ENCODE assay signal across 18 mouse cellular contexts in the genomic region with DNA sequence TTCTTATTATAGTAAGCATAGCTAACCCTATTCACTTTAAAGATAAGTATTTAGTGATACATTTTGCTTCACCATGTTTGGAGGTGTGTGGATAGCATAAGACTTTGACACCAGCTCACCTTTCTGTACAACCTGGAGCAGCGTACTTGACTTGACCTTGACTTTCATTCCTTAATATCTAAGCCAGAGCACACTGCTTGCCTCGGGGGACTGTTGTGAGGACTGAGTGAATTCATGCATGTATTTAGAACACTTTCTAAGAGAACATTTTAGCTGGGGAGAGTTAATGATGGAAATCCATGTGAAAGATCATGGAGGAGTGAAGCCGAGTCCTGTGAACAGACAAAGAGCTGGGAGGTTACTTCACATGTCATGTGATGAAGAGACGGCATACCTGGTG. TPM values are rescaled to one million over a fixed set of nuclear protein-coding genes. Genes with fewer than 3 reads are reported as not detected.
DNase-seq lines count a peak whose midpoint lies in the region; ATAC-seq and TF ChIP-seq lines count a peak whose summit lies in the region.
"Had no signal": no experiment of that assay in that cellular context is flagged by ENCODE, and none has a peak within 500 bp of the region (broad histone marks: within the 10 kb centered on the region; RNA-seq: fewer than 3 reads in every experiment).

No protein-coding gene starts in this region.

- no peak for TF ChIP-seq POLR2A in cerebellum, adult 2 months (IDR thresholded peaks at IDR 0.05; ENCODE audit: borderline replicate concordance, insufficient read depth, low read length)

- H3K4me1 ChIP-seq in midbrain, embryonic 11.5 days (ENCODE audit: control insufficient read depth, insufficient read depth, low read length), result no peaks in the 10 kb centered on the region
- no peaks in the 10 kb centered on the region; the same call in 1 of the 2 replicates for H3K4me1 ChIP-seq in midbrain, embryonic 15.5 days
- H3K4me1 ChIP-seq in cerebellum, adult 2 months (ENCODE audit: control insufficient read depth, insufficient read depth, low read length), result peaks cover 7% of the 10 kb centered on the region; the same call in 1 of the 2 replicates
- H3K4me1 ChIP-seq: embryonic facial prominence, embryonic 10.5 days; forebrain, embryonic 13.5 days; hindbrain, embryonic 12.5 days had no signal

- H3K9me3 ChIP-seq in midbrain, embryonic 11.5 days (ENCODE audit: control insufficient read depth, low read length), result no peaks in the 10 kb centered on the region
- no peaks in the 10 kb centered on the region for H3K9me3 ChIP-seq in midbrain, embryonic 15.5 days
- H3K9me3 ChIP-seq: embryonic facial prominence, embryonic 10.5 days; forebrain, embryonic 13.5 days; G1E; hindbrain, embryonic 12.5 days had no signal

- H3K9ac ChIP-seq in midbrain, embryonic 11.5 days (ENCODE audit: low read length), result no peak overlapping the region
- no peak overlapping the region for H3K9ac ChIP-seq in midbrain, embryonic 15.5 days
- H3K9ac ChIP-seq: forebrain, embryonic 13.5 days; forebrain, postnatal 0 days; hindbrain, embryonic 12.5 days had no signal

- no peak for ATAC-seq in midbrain, embryonic 11.5 days (ENCODE audit: low FRiP score)
- no peak for ATAC-seq in midbrain, embryonic 15.5 days (replicated peaks)
- ATAC-seq: forebrain, embryonic 13.5 days; forebrain, postnatal 0 days; hindbrain, embryonic 16.5 days had no signal

- no peak overlapping the region for H3K27ac ChIP-seq in midbrain, embryonic 11.5 days (ENCODE audit: low read depth, low read length)
- H3K27ac ChIP-seq in midbrain, embryonic 15.5 days, result no peak overlapping the region
- H3K27ac ChIP-seq in cerebellum, adult 2 months (ENCODE audit: insufficient read depth, low read length), result no peak overlapping the region
- H3K27ac ChIP-seq: embryonic facial prominence, embryonic 10.5 days; forebrain, embryonic 13.5 days; hindbrain, embryonic 12.5 days had no signal

- no peak overlapping the region for H3K4me2 ChIP-seq in midbrain, embryonic 11.5 days
- H3K4me2 ChIP-seq in midbrain, embryonic 15.5 days, result no peak overlapping the region
- H3K4me2 ChIP-seq: forebrain, embryonic 13.5 days; hindbrain, embryonic 12.5 days had no signal

- DNase-seq in midbrain, embryonic 11.5 days (ENCODE audit: low spot score, missing footprints), result peak; percentile 23
- DNase-seq in kidney, adult 9 months, result peak; percentile 83
- peak; percentile 37 for DNase-seq in kidney, postnatal 10 days
- no peak for DNase-seq in adrenal gland, postnatal 4 days (ENCODE audit: low spot score in 2 of 2)
- DNase-seq in layer of hippocampus, postnatal 25 days (ENCODE audit: extremely low spot score in 1 of 2, low spot score in 1 of 2), result no peak
- no peak for DNase-seq in cerebellum, adult 2 months
- DNase-seq: adrenal gland, adult 8-10 months; cerebellum, postnatal 10 days; forebrain, postnatal 0 days; gastrocnemius, postnatal 14 days; heart, postnatal 10 days; heart, postnatal 4 days had no signal

- no peak for TF ChIP-seq CTCF in cerebellum, adult 2 months (IDR thresholded peaks at IDR 0.05; ENCODE audit: borderline replicate concordance, insufficient read depth, low read depth, low read length)

- H3K4me3 ChIP-seq in midbrain, embryonic 11.5 days (ENCODE audit: low read depth, low read length), result no peak overlapping the region
- no peak overlapping the region for H3K4me3 ChIP-seq in midbrain, embryonic 15.5 days
- H3K4me3 ChIP-seq in cerebellum, adult 2 months (replicated peaks; ENCODE audit: insufficient read depth, low read depth, low read length), result no peak overlapping the region
- H3K4me3 ChIP-seq: embryonic facial prominence, embryonic 10.5 days; forebrain, embryonic 13.5 days; hindbrain, embryonic 12.5 days had no signal

- WGBS in midbrain, embryonic 11.5 days, result 85% methylated on average over 4 of the region's 4 CpGs
- WGBS in midbrain, embryonic 15.5 days, result 84% methylated on average over 4 of the region's 4 CpGs
- 79% methylated on average over 4 of the region's 4 CpGs for WGBS in cerebellum, adult 2 months

- H3K36me3 ChIP-seq in midbrain, embryonic 11.5 days (ENCODE audit: control insufficient read depth, insufficient read depth, low read length), result no peaks in the 10 kb centered on the region
- no peaks in the 10 kb centered on the region for H3K36me3 ChIP-seq in midbrain, embryonic 15.5 days (replicated peaks)
- H3K36me3 ChIP-seq: embryonic facial prominence, embryonic 10.5 days; hindbrain, embryonic 12.5 days had no signal

- H3K27me3 ChIP-seq in midbrain, embryonic 11.5 days (ENCODE audit: control insufficient read depth, insufficient read depth, low read length), result no peaks in the 10 kb centered on the region
- no peaks in the 10 kb centered on the region for H3K27me3 ChIP-seq in midbrain, embryonic 15.5 days (replicated peaks)
- H3K27me3 ChIP-seq in cerebellum, adult 2 months (ENCODE audit: control insufficient read depth, insufficient read depth, low read length), result no peaks in the 10 kb centered on the region
- H3K27me3 ChIP-seq: forebrain, embryonic 13.5 days; hindbrain, embryonic 12.5 days had no signal

RNA-seq across cellular contexts. Expression of a gene that starts 31.0 kb away (rescaled TPM):
- polyA plus RNA-seq in midbrain, embryonic 11.5 days (2014; fragmentation: Nextera tagmentation; extraction: Ambion mirVana), result 5.0 and 6.4 TPM in 2 replicates
- polyA plus RNA-seq in midbrain, embryonic 15.5 days (2015; fragmentation: Nextera tagmentation; extraction: Ambion mirVana), result 14.2 and 15.3 TPM in 2 replicates
- total RNA-seq in adrenal gland, postnatal 4 days (2021), result 10 to 100 TPM; 19.7 to 20.4 TPM
- 10 to 100 TPM; 41.5 to 50.8 TPM for total RNA-seq in layer of hippocampus, postnatal 25 days (2021)
- 31.1 and 31.8 TPM in 2 replicates for polyA plus RNA-seq in cerebellum, adult 2 months (2012; rRNA removed)

Comparison
In these comparisons a context has a peak if more than half of its experiments do, and no peak if none do; other contexts are left out.
1. DNase-seq: peak in midbrain, embryonic 11.5 days (single experiment), kidney, adult 9 months (single experiment) and kidney, postnatal 10 days (single experiment); none in adrenal gland, postnatal 4 days (0 of 2), layer of hippocampus, postnatal 25 days (0 of 2) and cerebellum, adult 2 months (0 of 2).